In genomic region chr12:107362120-107362519, GRCm38 (mm10) we compare ENCODE assay signal across 18 mouse cellular contexts.
DNase-seq lines count a peak whose midpoint lies in the region; ATAC-seq lines count a peak whose summit lies in the region.
"Had no signal": no experiment of that assay in that cellular context is flagged by ENCODE, and none has a peak within 500 bp of the region (broad histone marks: within the 10 kb centered on the region; RNA-seq: fewer than 3 reads in every experiment).

No protein-coding gene starts in this region.

- ATAC-seq in megakaryocyte-erythroid progenitor cell, adult 5-6 weeks (replicated peaks; ENCODE audit: low FRiP score, low TSS enrichment, poor library complexity, severe bottlenecking), result no peak
- ATAC-seq: forebrain, embryonic 16.5 days; hindbrain, embryonic 16.5 days; intestine, postnatal 0 days; midbrain, embryonic 16.5 days had no signal

- DNase-seq in CD4-positive helper T cell, adult 2 months (ENCODE audit: low read depth, low spot score), result peak; percentile 62
- DNase-seq in CD4-positive, CD25-positive, alpha-beta regulatory T cell, adult 2 months (ENCODE audit: low read depth, low spot score), result peak; percentile 75
- peak; percentile 78 for DNase-seq in naive thymus-derived CD4-positive, alpha-beta T cell, adult 2 months (ENCODE audit: low read depth)
- DNase-seq in thymus, postnatal 14 days, result peak; percentile 72
- DNase-seq in adrenal gland, postnatal 25 days, result no peak
- no peak for DNase-seq in neural tube, embryonic 10.5 days (ENCODE audit: extremely low spot score, low spot score)
- DNase-seq: cerebellum, adult 11 months; cerebellum, postnatal 14 days; gastrocnemius, postnatal 36 days; kidney, postnatal 36 days; liver, embryonic 13.5 days; lung, embryonic 14.5 days; lung, postnatal 4 days had no signal

Comparison
In these comparisons a context has a peak if more than half of its experiments do, and no peak if none do; other contexts are left out.
1. DNase-seq: peak in CD4-positive helper T cell, adult 2 months (single experiment), CD4-positive, CD25-positive, alpha-beta regulatory T cell, adult 2 months (single experiment), naive thymus-derived CD4-positive, alpha-beta T cell, adult 2 months (single experiment) and thymus, postnatal 14 days (single experiment); none in adrenal gland, postnatal 25 days (single experiment) and neural tube, embryonic 10.5 days (single experiment).